Mouse (Mus musculus) midbrain, embryonic 15.5 days (tissue): ENCODE measurements around the gene Emp1. TPM values are rescaled to one million over a fixed set of nuclear protein-coding genes. Genes with fewer than 3 reads are reported as not detected.

Experiments
- ATAC-seq: fragments of 200-750 bp; cut with Nextera tagmentation; replicated peaks from 2 replicates; pipeline ENCODE4 v1.8.0; 2017; ENCODE audit warnings: moderate TSS enrichment
- H3K27ac ChIP-seq: fragments of 300-500 bp; sonication (generic); 2 replicates; pipeline ENCODE4 v1.5.1; 2015; ENCODE audit warnings: mild to moderate bottlenecking, inconsistent platforms
- H3K27me3 ChIP-seq: fragments of 300-500 bp; sonication (generic); replicated peaks from 2 replicates; pipeline ENCODE4 v1.6.1; 2015; ENCODE audit warnings: inconsistent platforms
- H3K36me3 ChIP-seq: fragments of 300-500 bp; sonication (generic); replicated peaks from 2 replicates; pipeline ENCODE4 v1.6.1; 2015; ENCODE audit warnings: inconsistent platforms
- H3K4me1 ChIP-seq: fragments of 300-500 bp; sonication (generic); 2 replicates; pipeline ENCODE4 v1.6.1; 2015; ENCODE audit warnings: inconsistent platforms
- H3K4me2 ChIP-seq: fragments of 300-500 bp; sonication (generic); 2 replicates; pipeline ENCODE4 v1.6.1; 2015; ENCODE audit warnings: inconsistent platforms, mild to moderate bottlenecking, moderate library complexity
- H3K4me3 ChIP-seq: fragments of 300-500 bp; sonication (generic); 2 replicates; pipeline ENCODE4 v1.5.1; 2015; ENCODE audit warnings: mild to moderate bottlenecking, inconsistent platforms
- H3K9ac ChIP-seq: fragments of 300-500 bp; sonication (generic); 2 replicates; pipeline ENCODE4 v1.6.1; 2015; ENCODE audit warnings: mild to moderate bottlenecking, inconsistent platforms
- H3K9me3 ChIP-seq: fragments of 300-500 bp; sonication (generic); 2 replicates; pipeline ENCODE4 v1.6.1; 2016; ENCODE audit warnings: inconsistent platforms
- WGBS: fragments of 180-500 bp; shearing (Covaris S2); methylation state at CpG from one replicate; pipeline ENCODE4 v1.1.7; 2015; ENCODE audit warnings: mixed read lengths; 5-methylcytosine and 5-hydroxymethylcytosine counted together
- polyA plus RNA-seq: library from polyadenylated mRNA; unstranded; fragments of >200 nt; fragmentation: Nextera tagmentation; extraction: Ambion mirVana; gene quantifications from 2 replicates; pipeline ENCODE4 v1.2.1, GENCODE M21; 2015

The Emp1 gene
- polyA plus RNA-seq, 1 experiment from 2014 or later = 7.3 TPM

DNA sequence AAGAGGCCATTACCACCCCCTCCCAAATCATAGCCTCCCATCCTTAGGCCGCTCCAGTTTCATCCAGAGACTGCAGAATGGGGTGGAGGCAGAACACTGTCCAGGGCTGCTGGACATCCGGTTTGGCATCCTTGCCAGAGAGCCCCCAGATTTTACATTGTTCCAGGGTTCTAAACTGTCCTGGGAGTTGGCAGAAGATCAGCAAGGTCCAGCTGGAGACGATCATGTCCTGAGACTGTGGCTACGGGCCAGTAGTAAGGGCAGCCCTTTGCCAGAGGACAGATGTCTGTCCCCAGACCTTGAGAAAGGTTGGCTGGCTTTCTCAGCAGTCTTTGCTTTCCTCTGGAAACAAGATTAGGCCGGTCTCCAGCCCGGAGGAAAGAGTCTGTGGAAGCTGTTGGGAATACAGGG lies 2.6 kb downstream of the Emp1 start:
- Histone ChIP-seq H3K27me3 (no peaks in the 10 kb centered on the region), H3K36me3 (no peaks in the 10 kb centered on the region), H3K9me3 (no peaks in the 10 kb centered on the region), H3K4me1 (peaks cover 9% of the 10 kb centered on the region; the same call in 1 of the 2 replicates), H3K27ac (no peak overlapping the region), H3K4me2 (no peak overlapping the region), H3K4me3 (no peak overlapping the region), H3K9ac (no peak overlapping the region)
- WGBS = 84% methylated on average over 6 of the region's 6 CpGs
- no peak for ATAC-seq

DNA sequence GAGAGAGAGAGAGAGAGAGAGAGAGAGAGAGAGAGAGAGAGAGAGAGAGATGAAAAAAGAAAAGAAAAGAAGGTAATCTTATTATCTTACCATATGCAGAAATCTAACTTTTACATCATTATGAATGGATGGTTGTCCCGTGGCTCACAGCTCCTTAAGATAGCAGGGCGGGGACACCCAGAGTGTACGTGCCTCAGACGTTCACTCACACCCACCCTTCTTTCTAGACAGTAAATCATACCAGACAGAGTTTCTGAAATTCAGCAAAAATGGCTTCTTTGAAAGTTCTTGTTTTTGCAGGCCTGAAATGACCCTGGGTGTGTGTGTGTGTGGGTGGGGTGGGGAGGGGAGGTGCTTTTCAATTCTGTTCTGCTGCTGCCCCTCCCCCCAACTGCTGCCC lies 3.3 kb downstream of the Emp1 start:
- Histone ChIP-seq H3K4me2 (no peak overlapping the region), H3K27ac (no peak overlapping the region), H3K9ac (no peak overlapping the region), H3K36me3 (no peaks in the 10 kb centered on the region), H3K9me3 (no peaks in the 10 kb centered on the region), H3K4me1 (peaks cover 9% of the 10 kb centered on the region; the same call in 1 of the 2 replicates), H3K4me3 (no peak overlapping the region), H3K27me3 (no peaks in the 10 kb centered on the region)
- 79% methylated on average over 4 of the region's 4 CpGs for WGBS
- no peak for ATAC-seq

DNA sequence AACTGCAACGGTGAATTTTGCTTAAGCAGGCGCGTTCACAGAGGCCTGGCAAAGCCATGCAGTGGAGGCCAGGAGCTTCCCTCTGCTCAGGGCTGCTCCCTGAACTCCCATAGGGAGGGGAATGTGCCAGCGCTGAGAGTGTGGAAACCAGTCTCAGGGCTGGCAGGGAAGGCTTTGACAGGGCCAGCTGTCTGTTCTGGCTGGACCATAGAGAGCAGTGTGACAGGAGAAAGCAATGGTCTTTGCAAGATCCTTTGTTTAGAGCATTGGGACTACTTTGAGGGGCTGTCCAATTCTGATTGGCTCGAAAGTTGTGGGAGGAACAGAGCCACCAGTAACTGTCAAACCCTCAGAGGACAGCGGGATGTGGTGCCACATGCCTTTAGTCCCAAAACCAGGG lies 5.9 kb downstream of the Emp1 start:
- no peaks in the 10 kb centered on the region for H3K27me3 ChIP-seq
- H3K9ac ChIP-seq = no peak overlapping the region
- H3K36me3 ChIP-seq = no peaks in the 10 kb centered on the region
- WGBS = 50% methylated on average over 6 of the region's 6 CpGs
- 0 out of 2 replicates have a peak overlapping the region, but pooled peaks have one; percentile 2 for H3K27ac ChIP-seq
- peak; percentile 64; the same call in 1 of the 2 replicates for ATAC-seq
- no peak overlapping the region for H3K4me3 ChIP-seq
- no peak overlapping the region for H3K4me2 ChIP-seq
- no peaks in the 10 kb centered on the region for H3K9me3 ChIP-seq
- no peaks in the 10 kb centered on the region; the same call in 1 of the 2 replicates for H3K4me1 ChIP-seq

DNA sequence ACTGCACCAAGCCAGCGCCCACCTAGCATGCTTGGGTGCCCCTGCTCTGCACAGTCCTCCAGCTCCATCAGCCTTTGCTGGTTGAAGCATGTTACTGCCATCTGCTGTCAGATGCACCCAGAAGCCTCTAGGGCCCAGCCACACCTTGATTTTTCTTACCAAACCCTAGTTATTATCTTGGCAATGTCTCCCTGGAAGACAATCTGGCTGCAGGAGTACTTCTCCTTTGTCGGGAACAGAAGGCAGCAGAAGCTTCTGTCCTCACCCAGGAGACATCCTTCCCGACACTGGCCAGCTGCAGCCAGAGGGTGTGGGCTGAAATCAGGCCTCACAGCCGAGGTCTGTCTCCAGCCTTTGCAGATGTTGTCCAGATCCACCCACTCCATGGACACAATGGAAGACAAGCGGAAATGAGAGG lies 7.2 kb downstream of the Emp1 start:
- H3K36me3 ChIP-seq = no peaks in the 10 kb centered on the region
- no peak overlapping the region for H3K4me3 ChIP-seq
- no peak overlapping the region for H3K9ac ChIP-seq
- peak; percentile 64 for ATAC-seq
- H3K27me3 ChIP-seq = no peaks in the 10 kb centered on the region
- 60% methylated on average over 5 of the region's 5 CpGs for WGBS
- no peaks in the 10 kb centered on the region for H3K4me1 ChIP-seq
- H3K4me2 ChIP-seq = no peak overlapping the region
- no peak overlapping the region for H3K27ac ChIP-seq
- no peaks in the 10 kb centered on the region for H3K9me3 ChIP-seq

DNA sequence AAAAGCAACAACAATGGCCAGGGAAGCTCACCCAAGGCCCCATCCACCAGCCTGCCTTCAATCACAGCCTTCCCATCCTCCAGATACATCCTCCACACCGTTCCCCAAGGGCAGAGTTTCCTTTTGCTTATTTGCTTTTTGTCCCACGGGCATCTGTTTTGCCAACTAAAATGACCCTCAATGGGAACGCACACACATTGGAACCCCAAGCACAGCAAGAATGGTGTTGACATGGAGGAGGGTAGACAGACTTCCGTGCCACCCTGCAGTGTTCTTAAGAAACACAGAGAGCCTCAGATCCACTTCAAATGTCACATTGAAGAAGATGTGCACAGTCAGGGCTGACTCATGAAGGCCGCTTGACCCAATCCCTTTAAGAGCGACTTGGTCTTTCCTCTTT lies 8.6 kb downstream of the Emp1 start:
- H3K9me3 ChIP-seq = no peaks in the 10 kb centered on the region
- no peak overlapping the region for H3K4me2 ChIP-seq
- H3K36me3 ChIP-seq = no peaks in the 10 kb centered on the region
- no peaks in the 10 kb centered on the region for H3K27me3 ChIP-seq
- H3K27ac ChIP-seq = no peak overlapping the region
- 86% methylated on average over 6 of the region's 6 CpGs for WGBS
- no peak for ATAC-seq
- no peak overlapping the region for H3K9ac ChIP-seq
- H3K4me1 ChIP-seq = 0 out of 2 replicates have a peak, but pooled peaks cover 6% of the 10 kb centered on the region
- no peak overlapping the region for H3K4me3 ChIP-seq

DNA sequence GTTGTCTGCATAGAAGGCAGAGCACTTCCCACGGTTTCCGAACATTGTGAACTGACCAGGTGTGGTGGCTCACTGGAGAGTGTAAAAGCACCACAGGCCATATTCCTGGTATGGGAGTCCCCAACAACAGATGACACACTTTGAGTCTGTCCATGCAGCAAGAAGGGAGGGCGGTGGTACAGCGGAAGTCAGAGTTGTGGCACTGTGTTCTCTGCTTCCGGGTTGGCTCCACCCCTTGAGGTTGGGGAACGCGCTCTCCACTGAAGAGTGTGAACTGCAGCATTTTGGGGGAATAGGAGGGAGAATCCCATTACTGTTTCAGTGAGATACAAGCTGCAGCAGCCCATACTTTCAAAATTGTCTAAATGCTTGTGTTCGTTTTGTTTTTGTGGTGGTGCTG lies 11.0 kb downstream of the Emp1 start:
- Histone ChIP-seq H3K27me3 (0 out of 2 replicates have a peak, but pooled peaks cover 2% of the 10 kb centered on the region), H3K36me3 (no peaks in the 10 kb centered on the region), H3K4me1 (peaks cover 13% of the 10 kb centered on the region; the same call in 1 of the 2 replicates), H3K27ac (no peak overlapping the region), H3K4me2 (no peak overlapping the region), H3K9ac (no peak overlapping the region), H3K9me3 (no peaks in the 10 kb centered on the region), H3K4me3 (no peak overlapping the region)
- ATAC-seq = no peak
- WGBS = 93% methylated on average over 8 of the region's 8 CpGs

DNA sequence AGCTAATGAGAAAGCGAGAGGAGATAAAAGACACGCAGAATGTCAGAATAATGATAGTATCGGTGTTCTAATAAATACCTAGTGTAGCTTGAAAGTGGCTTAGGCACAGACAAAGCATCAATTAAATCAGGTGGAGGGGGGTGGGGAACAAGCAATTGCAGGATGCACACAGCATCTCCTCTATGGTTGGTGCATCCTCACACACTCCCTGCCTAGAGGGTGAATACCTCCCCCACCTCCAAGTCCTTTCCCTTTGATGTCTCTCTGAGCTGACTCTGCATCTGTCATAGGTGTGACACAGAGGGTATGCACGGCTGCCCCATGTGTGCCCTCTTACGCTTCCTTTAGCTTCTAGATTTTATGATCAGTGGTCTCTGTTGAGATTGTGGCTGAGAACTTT lies 13.5 kb downstream of the Emp1 start:
- WGBS = 53% methylated on average over 5 of the region's 5 CpGs
- H3K27ac ChIP-seq = no peak overlapping the region
- ATAC-seq = peak; percentile 55; the same call in 1 of the 2 replicates

DNA sequence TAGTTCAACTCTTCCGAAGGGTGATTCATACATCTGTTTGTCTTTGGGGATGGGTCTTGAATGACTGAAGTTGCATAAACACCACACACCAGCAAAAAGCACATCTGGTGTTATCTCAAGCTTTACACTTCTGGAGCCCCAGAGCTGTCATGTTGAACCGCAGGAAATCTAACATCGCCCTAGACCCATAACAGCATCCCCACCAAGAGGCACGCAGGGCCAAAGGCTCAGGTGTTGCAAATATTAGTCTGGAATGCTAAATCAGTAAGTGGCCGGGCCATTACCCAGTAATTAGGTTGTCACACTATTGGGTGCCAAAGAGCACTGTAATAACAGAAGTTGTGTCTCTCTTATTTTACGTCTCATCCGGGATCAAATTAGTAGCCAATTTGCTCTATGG lies 13.9 kb downstream of the Emp1 start:
- H3K9ac ChIP-seq = no peak overlapping the region
- WGBS = 72% methylated on average over 7 of the region's 7 CpGs
- no peak overlapping the region for H3K4me3 ChIP-seq
- H3K4me2 ChIP-seq = no peak overlapping the region
- H3K27me3 ChIP-seq = 0 out of 2 replicates have a peak, but pooled peaks cover 2% of the 10 kb centered on the region
- ATAC-seq = no peak
- no peaks in the 10 kb centered on the region for H3K36me3 ChIP-seq
- peaks cover 13% of the 10 kb centered on the region; the same call in 1 of the 2 replicates for H3K4me1 ChIP-seq
- no peaks in the 10 kb centered on the region for H3K9me3 ChIP-seq
- no peak overlapping the region for H3K27ac ChIP-seq

More for the DNA sequence above, 13.5 kb downstream of the Emp1 start:
- no peak overlapping the region for H3K9ac ChIP-seq
- no peak overlapping the region for H3K4me3 ChIP-seq
- H3K9me3 ChIP-seq = no peaks in the 10 kb centered on the region
- no peak overlapping the region for H3K4me2 ChIP-seq
- H3K36me3 ChIP-seq = no peaks in the 10 kb centered on the region
- H3K27me3 ChIP-seq = 0 out of 2 replicates have a peak, but pooled peaks cover 2% of the 10 kb centered on the region
- peaks cover 13% of the 10 kb centered on the region; the same call in 1 of the 2 replicates for H3K4me1 ChIP-seq

DNA sequence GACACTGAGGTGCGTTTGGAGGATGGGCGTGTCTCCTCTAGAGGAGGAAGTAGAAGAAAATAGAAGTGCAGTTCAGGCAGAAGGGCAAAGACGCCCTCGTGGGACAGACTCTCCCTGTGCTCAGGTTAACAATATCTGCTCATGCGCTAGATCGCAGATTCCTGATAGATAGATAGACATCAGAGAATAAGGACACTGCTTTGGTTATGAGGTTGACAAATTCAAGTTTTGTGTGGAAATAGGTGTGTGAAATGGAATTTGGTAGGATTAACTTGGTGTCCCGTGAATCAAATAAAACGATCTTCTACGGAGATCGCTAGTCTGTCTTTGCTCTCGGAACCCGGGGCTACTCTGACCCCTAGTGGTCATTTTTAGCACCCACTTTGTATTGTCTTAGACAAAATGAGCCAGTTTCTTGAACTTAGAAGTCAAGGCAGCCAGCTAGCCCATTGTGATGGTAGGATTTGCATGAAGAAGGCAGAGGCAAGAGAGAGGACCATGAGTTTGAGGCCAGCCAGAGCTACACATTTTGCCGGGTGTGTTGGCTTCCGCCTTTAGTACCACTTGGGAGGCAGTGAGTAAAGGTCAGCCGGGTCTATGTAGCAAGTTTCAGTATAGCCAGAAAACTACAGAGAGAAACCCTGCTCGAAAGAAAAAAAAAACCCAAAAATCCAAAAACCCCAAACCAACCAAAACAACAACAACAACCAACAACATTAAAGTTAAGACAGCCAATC lies 15.4 kb downstream of the Emp1 start:
- H3K27ac ChIP-seq = no peak overlapping the region
- no peak overlapping the region for H3K9ac ChIP-seq
- H3K4me1 ChIP-seq = peaks cover 13% of the 10 kb centered on the region; the same call in 1 of the 2 replicates
- ATAC-seq = peak; percentile 63
- H3K36me3 ChIP-seq = no peaks in the 10 kb centered on the region
- H3K27me3 ChIP-seq = 0 out of 2 replicates have a peak, but pooled peaks cover 2% of the 10 kb centered on the region
- H3K9me3 ChIP-seq = no peaks in the 10 kb centered on the region
- H3K4me2 ChIP-seq = peak overlapping the region; percentile 47
- peak overlapping the region; percentile 25 for H3K4me3 ChIP-seq
- 21% methylated on average over 16 of the region's 16 CpGs for WGBS

DNA sequence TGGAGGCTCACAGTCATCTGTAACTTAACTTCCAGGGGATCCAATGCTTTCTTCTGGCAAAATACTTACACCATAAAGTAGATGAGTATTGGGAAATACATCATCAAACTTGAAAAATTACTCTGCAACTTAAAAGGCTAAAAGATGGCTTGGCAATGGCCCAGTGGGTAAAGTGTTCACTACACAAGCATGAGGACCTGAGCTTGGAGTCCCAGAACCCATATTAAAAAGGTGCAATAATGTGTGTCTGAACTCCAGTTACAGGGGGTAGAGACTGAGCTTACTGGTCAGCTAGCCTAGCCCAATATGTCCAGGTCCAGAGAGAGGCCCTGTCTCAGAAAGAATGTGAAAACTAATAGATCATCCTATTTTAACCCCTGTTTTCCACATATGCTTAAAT lies 21.6 kb downstream of the Emp1 start:
- no peak overlapping the region for H3K9ac ChIP-seq
- no peak overlapping the region for H3K4me3 ChIP-seq
- H3K9me3 ChIP-seq = no peaks in the 10 kb centered on the region
- no peak overlapping the region for H3K27ac ChIP-seq
- no peaks in the 10 kb centered on the region for H3K27me3 ChIP-seq
- no peaks in the 10 kb centered on the region for H3K36me3 ChIP-seq
- H3K4me2 ChIP-seq = no peak overlapping the region
- ATAC-seq = no peak
- H3K4me1 ChIP-seq = 0 out of 2 replicates have a peak, but pooled peaks cover 2% of the 10 kb centered on the region

DNA sequence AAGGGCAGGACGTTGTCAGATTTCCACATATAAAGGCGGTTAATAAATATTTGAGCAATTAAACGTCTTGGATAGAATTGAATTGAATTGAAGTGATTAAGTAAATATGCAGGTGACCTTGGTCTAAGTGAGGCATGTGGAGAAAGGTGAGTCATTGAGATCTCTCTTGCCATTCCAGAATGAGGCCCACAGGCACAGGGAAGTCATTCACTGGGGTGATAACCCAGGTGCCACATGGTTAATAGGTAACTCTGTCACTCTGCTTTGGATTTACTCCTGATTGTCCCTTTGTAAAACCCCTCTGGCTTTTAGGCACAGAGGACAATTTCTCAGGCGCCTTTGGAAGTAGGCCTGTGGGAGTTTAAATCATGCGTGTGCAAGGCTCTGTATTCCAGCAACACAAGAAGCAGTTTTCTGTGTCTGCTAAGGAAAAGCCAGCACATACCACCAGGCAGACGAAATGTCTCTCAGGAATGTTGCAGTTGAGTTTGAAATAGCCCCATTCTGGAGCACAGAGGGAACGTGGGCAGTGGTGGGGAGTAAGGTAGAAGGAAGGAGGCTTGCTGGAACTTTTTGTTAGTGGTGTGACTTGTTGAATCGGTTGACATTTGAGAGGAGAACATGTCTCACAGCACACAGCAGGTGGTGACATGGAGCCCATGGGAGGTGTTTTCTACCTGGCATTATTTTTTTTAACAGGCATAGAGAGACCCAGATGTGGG lies 23.6 kb downstream of the Emp1 start:
- H3K27ac ChIP-seq = no peak overlapping the region
- 81% methylated on average over 8 of the region's 8 CpGs for WGBS
- ATAC-seq = no peak

DNA sequence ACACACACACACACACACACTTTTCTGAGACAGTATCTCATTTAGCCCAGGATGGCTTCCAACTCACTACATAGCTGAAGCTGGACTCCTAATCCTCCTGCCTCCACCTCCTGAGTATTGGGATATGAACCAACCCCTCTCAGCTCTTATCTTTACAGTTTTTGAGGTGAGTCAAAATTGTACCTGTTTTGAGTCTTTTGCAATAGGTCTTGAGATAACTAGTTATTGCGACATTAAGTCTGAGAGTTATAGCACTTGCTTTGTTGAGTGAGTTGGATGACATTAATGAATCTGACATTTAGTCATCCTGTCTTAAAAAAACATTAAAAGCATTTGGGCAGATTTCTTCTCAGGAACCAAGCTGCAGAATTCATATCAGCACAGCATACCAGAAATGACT lies 25.3 kb downstream of the Emp1 start:
- no peak overlapping the region for H3K4me2 ChIP-seq
- ATAC-seq = no peak

More for the DNA sequence above, 23.6 kb downstream of the Emp1 start:
- Histone ChIP-seq H3K36me3 (no peaks in the 10 kb centered on the region), H3K4me1 (0 out of 2 replicates have a peak, but pooled peaks cover 2% of the 10 kb centered on the region), H3K4me3 (no peak overlapping the region), H3K9ac (no peak overlapping the region), H3K27me3 (no peaks in the 10 kb centered on the region), H3K4me2 (no peak overlapping the region), H3K9me3 (no peaks in the 10 kb centered on the region)

More for the DNA sequence above, 25.3 kb downstream of the Emp1 start:
- 83% methylated on average over 1 of the region's 1 CpGs for WGBS
- no peak overlapping the region for H3K4me3 ChIP-seq
- H3K9ac ChIP-seq = no peak overlapping the region
- no peaks in the 10 kb centered on the region for H3K36me3 ChIP-seq
- H3K4me1 ChIP-seq = 0 out of 2 replicates have a peak, but pooled peaks cover 2% of the 10 kb centered on the region
- no peaks in the 10 kb centered on the region for H3K27me3 ChIP-seq
- no peak overlapping the region for H3K27ac ChIP-seq
- H3K9me3 ChIP-seq = no peaks in the 10 kb centered on the region
